Mouse (Mus musculus) bone marrow macrophage, adult 2 months (primary cell): Measurements from ENCODE around the gene Gabarap. TPM values are rescaled to one million over a fixed set of nuclear protein-coding genes. Genes with fewer than 3 reads are reported as not detected.
A peak's percentile ranks its signal among the peaks of the same experiment; 100 is the strongest.

Source experiments
- H3K27ac ChIP-seq: 2 replicates; pipeline ENCODE4 v1.5.1; 2012; ENCODE audit warnings: low read depth, low read length; ENCODE audit not compliant: insufficient read depth
- H3K4me1 ChIP-seq: 2 replicates; pipeline ENCODE4 v1.6.1; 2012; ENCODE audit warnings: low read length; ENCODE audit not compliant: control insufficient read depth, insufficient read depth
- H3K4me3 ChIP-seq: 2 replicates; pipeline ENCODE4 v1.5.1; 2012; ENCODE audit warnings: mild to moderate bottlenecking, low read length, moderate library complexity; ENCODE audit not compliant: insufficient read depth
- CTCF ChIP-seq: IDR thresholded peaks from 2 replicates; pipeline ENCODE4 v1.5.1; 2012; ENCODE audit warnings: low read depth, mild to moderate bottlenecking, low read length, moderate library complexity
- POLR2A ChIP-seq: IDR thresholded peaks from 2 replicates; pipeline ENCODE4 v1.6.1; 2012; ENCODE audit warnings: mild to moderate bottlenecking, low read depth, low read length, borderline replicate concordance
- polyA plus RNA-seq: library from polyadenylated mRNA; stranded (reverse); fragments of >200 nt; gene quantifications from 2 replicates; pipeline ENCODE4 v1.2.4, GENCODE M21; 2012; ENCODE audit not compliant: missing spikeins, insufficient read depth, insufficient read length

The Gabarap gene
- polyA plus RNA-seq, 1 experiment = 1,001 TPM

GRCm38 (mm10) chr11:70019495-70020021 is 28.6 kb downstream of the Gabarap start:
- TF ChIP-seq POLR2A (no peak), CTCF (no peak)
- H3K4me3 ChIP-seq = peak overlapping the region; percentile 46; the same call in 1 of the 2 replicates
- no peak overlapping the region for H3K27ac ChIP-seq
- peaks cover 22% of the 10 kb centered on the region for H3K4me1 ChIP-seq

- Histone ChIP-seq H3K27ac (peak overlapping the region; percentile 3; the same call in 1 of the 2 replicates), H3K4me1 (peaks cover 20% of the 10 kb centered on the region), H3K4me3 (peak overlapping the region; percentile 16; the same call in 1 of the 2 replicates)
- TF ChIP-seq CTCF = no peak
- no peak for TF ChIP-seq POLR2A
Observed at GRCm38 (mm10) chr11:70020022-70020631, 29.2 kb downstream of the Gabarap start.

GRCm38 (mm10) chr11:70020731-70021263 is 29.9 kb downstream of the Gabarap start:
- TF ChIP-seq POLR2A = no peak
- peak; percentile 58 for TF ChIP-seq CTCF
- no peak overlapping the region for H3K27ac ChIP-seq

GRCm38 (mm10) chr11:70021264-70022132 is 30.6 kb downstream of the Gabarap start:
- Histone ChIP-seq H3K27ac (no peak overlapping the region), H3K4me1 (peaks cover 20% of the 10 kb centered on the region), H3K4me3 (peak overlapping the region; percentile 68)
- TF ChIP-seq CTCF (no peak), POLR2A (no peak)

More at GRCm38 (mm10) chr11:70020731-70021263, 29.9 kb downstream of the Gabarap start:
- peak overlapping the region; percentile 68 for H3K4me3 ChIP-seq
- H3K4me1 ChIP-seq = peaks cover 20% of the 10 kb centered on the region

- no peak for TF ChIP-seq POLR2A
- no peak for TF ChIP-seq CTCF
- no peak overlapping the region for H3K4me3 ChIP-seq
- H3K27ac ChIP-seq = no peak overlapping the region
- peaks cover 15% of the 10 kb centered on the region for H3K4me1 ChIP-seq
Observed at GRCm38 (mm10) chr11:70023481-70024150, 32.7 kb downstream of the Gabarap start.

- no peak overlapping the region for H3K4me3 ChIP-seq
- TF ChIP-seq CTCF = no peak
- TF ChIP-seq POLR2A = no peak
Observed at GRCm38 (mm10) chr11:70024151-70024514, 33.2 kb downstream of the Gabarap start.

GRCm38 (mm10) chr11:70026689-70027088 is 35.7 kb downstream of the Gabarap start:
- H3K27ac ChIP-seq = no peak overlapping the region
- no peaks in the 10 kb centered on the region for H3K4me1 ChIP-seq
- TF ChIP-seq CTCF (no peak), POLR2A (no peak)
- no peak overlapping the region for H3K4me3 ChIP-seq

More at GRCm38 (mm10) chr11:70024151-70024514, 33.2 kb downstream of the Gabarap start:
- no peak overlapping the region for H3K27ac ChIP-seq
- H3K4me1 ChIP-seq = peaks cover 10% of the 10 kb centered on the region

GRCm38 (mm10) chr11:70027397-70027796 is 36.5 kb downstream of the Gabarap start:
- Histone ChIP-seq H3K4me3 (no peak overlapping the region), H3K4me1 (no peaks in the 10 kb centered on the region), H3K27ac (no peak overlapping the region)
- no peak for TF ChIP-seq CTCF
- TF ChIP-seq POLR2A = no peak

GRCm38 (mm10) chr11:70028401-70029129 is 37.6 kb downstream of the Gabarap start:
- TF ChIP-seq POLR2A = no peak
- no peak for TF ChIP-seq CTCF
- no peak overlapping the region for H3K4me3 ChIP-seq
- no peak overlapping the region for H3K27ac ChIP-seq
- H3K4me1 ChIP-seq = no peaks in the 10 kb centered on the region
